Mouse (Mus musculus) hindbrain, embryonic 10.5 days (tissue): ENCODE measurements around the gene Krtap9-1. TPM values are rescaled to one million over a fixed set of nuclear protein-coding genes. Genes with fewer than 3 reads are reported as not detected.

ENCODE experiments used
- polyA plus RNA-seq: library from polyadenylated mRNA; unstranded; fragments of >200 nt; fragmentation: Nextera tagmentation; extraction: Ambion mirVana; gene quantifications from 2 replicates; pipeline ENCODE4 v1.2.1, GENCODE M21; 2016

The Krtap9-1 gene
- polyA plus RNA-seq, 1 experiment from 2014 or later = not detected

Other genes with a start within 250 kb of the Krtap9-1 start
- gene Krtap4-1, start 245.2 kb upstream of the Krtap9-1 start, polyA plus RNA-seq = not detected in 2 replicates
- not detected in 2 replicates for gene Krtap4-2, start 238.3 kb upstream of the Krtap9-1 start, polyA plus RNA-seq
- not detected in 2 replicates for gene Krtap4-7, start 229.3 kb upstream of the Krtap9-1 start, polyA plus RNA-seq
- not detected in 2 replicates for gene Gm11555, start 223.2 kb upstream of the Krtap9-1 start, polyA plus RNA-seq
- gene Gm11563, start 214.4 kb upstream of the Krtap9-1 start, polyA plus RNA-seq = not detected in 2 replicates
- gene Krtap4-6, start 207.4 kb upstream of the Krtap9-1 start, polyA plus RNA-seq = not detected in 2 replicates
- gene Gm14190, start 182.6 kb upstream of the Krtap9-1 start, polyA plus RNA-seq = not detected in 2 replicates
- not detected in 2 replicates for gene Gm14180, start 139.1 kb upstream of the Krtap9-1 start, polyA plus RNA-seq
- not detected in 2 replicates for gene Gm11595, start 100.5 kb upstream of the Krtap9-1 start, polyA plus RNA-seq
- gene Krtap4-8, start 92.7 kb upstream of the Krtap9-1 start, polyA plus RNA-seq = not detected in 2 replicates
- not detected in 2 replicates for gene Krtap4-9, start 88.2 kb upstream of the Krtap9-1 start, polyA plus RNA-seq
- not detected in 2 replicates for gene Gm11596, start 79.9 kb upstream of the Krtap9-1 start, polyA plus RNA-seq
- not detected in 2 replicates for gene Gm11569, start 74.5 kb upstream of the Krtap9-1 start, polyA plus RNA-seq
- not detected in 2 replicates for gene Gm11554, start 68.9 kb upstream of the Krtap9-1 start, polyA plus RNA-seq
- not detected in 2 replicates for gene Krtap4-13, start 63.5 kb upstream of the Krtap9-1 start, polyA plus RNA-seq
- gene Gm11564, start 57.7 kb upstream of the Krtap9-1 start, polyA plus RNA-seq = not detected in 2 replicates
- not detected in 2 replicates for gene 2300003K06Rik, start 35.3 kb upstream of the Krtap9-1 start, polyA plus RNA-seq
- not detected in 2 replicates for gene Krtap4-16, start 21.8 kb upstream of the Krtap9-1 start, polyA plus RNA-seq
- not detected in 2 replicates for gene Gm11568, start 15.5 kb upstream of the Krtap9-1 start, polyA plus RNA-seq
- not detected in 2 replicates for gene Gm11559, start 8.9 kb upstream of the Krtap9-1 start, polyA plus RNA-seq
- not detected in 2 replicates for gene Gm11567, start 5.8 kb downstream of the Krtap9-1 start, polyA plus RNA-seq
- not detected in 2 replicates for gene Krtap31-1, start 34.5 kb downstream of the Krtap9-1 start, polyA plus RNA-seq
- gene Gm11565, start 41.4 kb downstream of the Krtap9-1 start, polyA plus RNA-seq = not detected in 2 replicates
- gene Krtap31-2, start 62.9 kb downstream of the Krtap9-1 start, polyA plus RNA-seq = not detected in 2 replicates
- not detected in 2 replicates for gene Krtap9-5, start 75.1 kb downstream of the Krtap9-1 start, polyA plus RNA-seq
- gene Krtap29-1, start 105.7 kb downstream of the Krtap9-1 start, polyA plus RNA-seq = not detected in 2 replicates
- gene Krtap16-1, start 113.2 kb downstream of the Krtap9-1 start, polyA plus RNA-seq = not detected in 2 replicates
- not detected in 2 replicates for gene Krtap17-1, start 120.6 kb downstream of the Krtap9-1 start, polyA plus RNA-seq
- gene Krt33a, start 142.8 kb downstream of the Krtap9-1 start, polyA plus RNA-seq = not detected in 2 replicates
- not detected in 2 replicates for gene Krt33b, start 156.5 kb downstream of the Krtap9-1 start, polyA plus RNA-seq
- gene Krt34, start 168.2 kb downstream of the Krtap9-1 start, polyA plus RNA-seq = not detected in 2 replicates
- not detected in 2 replicates for gene Krt31, start 177.2 kb downstream of the Krtap9-1 start, polyA plus RNA-seq
- not detected in 2 replicates for gene Krt32, start 214.8 kb downstream of the Krtap9-1 start, polyA plus RNA-seq
- gene Krt35, start 222.9 kb downstream of the Krtap9-1 start, polyA plus RNA-seq = not detected in 2 replicates
- gene Krt36, start 232.2 kb downstream of the Krtap9-1 start, polyA plus RNA-seq = not detected in 2 replicates
- 0.43 TPM in 1 of 2 replicates, not detected in the other for gene Krt13, start 248.2 kb downstream of the Krtap9-1 start, polyA plus RNA-seq